Mouse (Mus musculus): ENCODE measurements around the gene Slamf1.

DNA sequence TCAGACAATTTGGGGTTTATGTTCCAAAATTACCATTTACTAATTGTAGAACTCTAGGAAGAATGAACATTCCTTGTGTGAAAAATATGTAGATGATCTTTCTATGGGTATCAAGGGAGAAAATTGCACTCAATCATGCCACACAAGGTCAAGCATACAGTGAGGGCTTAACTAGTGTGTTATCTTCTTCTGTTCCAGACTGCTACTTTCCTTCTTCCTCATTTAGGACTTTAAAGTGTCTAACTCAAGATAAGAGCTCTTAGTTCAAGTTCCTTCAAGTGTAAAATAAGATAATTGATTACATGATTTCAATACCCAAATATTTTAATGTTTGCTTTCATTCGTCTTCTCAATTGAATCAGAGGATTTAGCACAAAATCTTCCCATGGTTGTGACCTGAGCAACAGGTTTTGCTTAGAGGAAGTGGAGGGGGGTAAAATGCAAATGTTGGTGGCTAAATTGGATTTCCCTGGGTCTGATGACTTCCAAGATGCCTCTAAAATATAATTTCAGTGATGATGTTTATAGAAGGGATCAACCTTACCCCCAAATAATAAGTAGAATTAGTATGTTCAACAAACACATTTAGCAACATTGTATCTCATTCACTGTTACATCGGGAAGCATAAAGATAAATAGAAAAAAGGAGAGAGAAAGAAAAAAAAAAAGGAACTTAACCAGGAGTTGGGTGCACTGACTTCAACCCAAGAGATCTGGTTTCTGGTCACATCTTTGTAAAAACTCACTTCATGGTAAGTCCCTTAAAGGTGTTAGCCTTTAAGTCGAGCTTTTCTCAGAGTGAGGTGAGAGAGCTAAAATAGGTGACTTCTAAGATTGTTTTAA, 18.6 kb upstream of the Slamf1 start:
- TF ChIP-seq CTCF (IDR thresholded peaks at IDR 0.05 in 2 of 3, conservative IDR thresholded peaks at IDR 0.05 in 1 of 3; ENCODE audit: control insufficient read depth in 1 of 3, insufficient read depth in 1 of 3, low read depth in 2 of 3, low read length in 3 of 3, poor library complexity in 1 of 3, severe bottlenecking in 1 of 3) (no peak), POLR2A (IDR thresholded peaks at IDR 0.05; ENCODE audit: control insufficient read depth in 1 of 2, insufficient read depth in 1 of 2, low read depth in 1 of 2, low read length in 2 of 2, poor library complexity in 1 of 2) (no peak), CHD2 (IDR thresholded peaks at IDR 0.05; ENCODE audit: low read length) (no peak; the same call in 1 of the 2 replicates), ZNF384 (IDR thresholded peaks at IDR 0.05; ENCODE audit: low read depth, low read length) (peak; percentile 75), ZC3H11A (IDR thresholded peaks at IDR 0.05; ENCODE audit: low read depth, low read length) (no peak), TAL1 (IDR thresholded peaks at IDR 0.05; ENCODE audit: low read length) (peak; percentile 91), EP300 (IDR thresholded peaks at IDR 0.05; ENCODE audit: low read depth in 1 of 2, low read length in 2 of 2) (peak; percentile 95 to 99)

Data from MEL (cell line).